Mouse (Mus musculus) gastrocnemius, adult 8-10 months (tissue): ENCODE data around the gene Tceanc. TPM values are rescaled to one million over a fixed set of nuclear protein-coding genes. Genes with fewer than 3 reads are reported as not detected.
"Not testable (repeated sequence)": the region's sequence is repeated elsewhere in the genome, so short reads cannot be mapped to it uniquely, and the experiment has no call there.

Source experiments
- DNase-seq, 2 experiments: peaks; one replicate each; pipeline ENCODE4 v3.0.0; 2022; ENCODE audit warnings: low spot score in 2 of 2
- total RNA-seq, 4 experiments: library from RNA; stranded (reverse); gene quantifications; 2 replicates each; pipeline ENCODE4 v1.2.4; 2022

Tceanc gene
- total RNA-seq, result 1 to 10 TPM; 1.7 to 3.8 (median 3.5) TPM

- peak in 1 of 2 experiments; percentile 8 for DNase-seq
Observed at GRCm38 (mm10) chrX:166518345-166518744, at the start of gene Tceanc. Gene Tceanc, minus strand, starts transcription at chrX:166518567.

- no peak for DNase-seq
Observed at GRCm38 (mm10) chrX:166565983-166566382, 47.6 kb upstream of the Tceanc start.

DNA sequence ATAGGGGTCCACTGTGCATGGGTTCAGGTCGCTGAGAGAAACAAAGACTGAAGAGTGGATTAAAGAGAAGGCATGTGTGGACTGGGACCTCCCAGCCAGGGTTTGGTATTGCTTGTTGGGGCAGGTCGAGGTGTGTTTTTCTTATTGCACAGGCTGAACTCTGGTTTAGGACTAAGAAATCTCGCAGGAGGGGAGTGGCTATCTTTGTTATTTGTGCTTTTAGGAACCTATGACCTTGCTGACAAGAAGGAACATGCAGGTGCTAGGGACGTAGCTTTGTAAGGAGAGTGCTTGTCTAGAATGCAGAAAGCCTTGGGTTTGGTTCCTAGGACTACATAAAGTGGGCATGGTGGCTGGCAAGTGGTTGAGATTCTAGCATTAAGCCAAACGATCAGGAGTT is 47.0 kb upstream of the Tceanc start:
- DNase-seq, result no peak

GRCm38 (mm10) chrX:166564900-166565299 is 46.5 kb upstream of the Tceanc start:
- DNase-seq, result no peak

- no peak for DNase-seq
Observed at GRCm38 (mm10) chrX:166559333-166559732, 41.0 kb upstream of the Tceanc start.

GRCm38 (mm10) chrX:166552355-166552754 is 34.0 kb upstream of the Tceanc start:
- no peak for DNase-seq

- DNase-seq, result no peak
Observed at GRCm38 (mm10) chrX:166546495-166546894, 28.1 kb upstream of the Tceanc start.

GRCm38 (mm10) chrX:166535138-166535537 is 16.8 kb upstream of the Tceanc start:
- DNase-seq, result no peak

GRCm38 (mm10) chrX:166533432-166533831 is 15.1 kb upstream of the Tceanc start:
- DNase-seq, result no peak

DNA sequence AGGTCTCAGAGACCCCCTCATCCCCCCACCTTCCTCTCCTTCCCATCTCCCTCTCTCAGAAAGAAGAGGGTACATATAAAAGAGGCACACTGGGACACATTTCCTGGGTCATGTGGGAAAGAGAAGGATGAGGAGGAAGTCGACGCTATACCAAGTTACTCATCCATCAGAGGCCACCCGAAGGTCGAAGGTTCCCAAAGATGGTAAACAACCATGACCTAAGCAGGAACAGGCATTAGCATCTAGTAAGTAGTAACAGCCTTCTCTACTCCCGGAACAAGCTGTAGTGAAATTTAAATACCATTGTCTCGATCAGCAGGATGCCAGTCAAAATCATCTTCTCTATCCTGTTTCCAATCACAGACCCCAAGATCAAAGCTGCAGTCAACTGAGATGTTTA is 13.3 kb upstream of the Tceanc start:
- DNase-seq, result no peak

GRCm38 (mm10) chrX:166528126-166528525 is 9.8 kb upstream of the Tceanc start:
- DNase-seq, result no peak

GRCm38 (mm10) chrX:166525637-166526315 is 7.4 kb upstream of the Tceanc start:
- DNase-seq, result no peak

DNA sequence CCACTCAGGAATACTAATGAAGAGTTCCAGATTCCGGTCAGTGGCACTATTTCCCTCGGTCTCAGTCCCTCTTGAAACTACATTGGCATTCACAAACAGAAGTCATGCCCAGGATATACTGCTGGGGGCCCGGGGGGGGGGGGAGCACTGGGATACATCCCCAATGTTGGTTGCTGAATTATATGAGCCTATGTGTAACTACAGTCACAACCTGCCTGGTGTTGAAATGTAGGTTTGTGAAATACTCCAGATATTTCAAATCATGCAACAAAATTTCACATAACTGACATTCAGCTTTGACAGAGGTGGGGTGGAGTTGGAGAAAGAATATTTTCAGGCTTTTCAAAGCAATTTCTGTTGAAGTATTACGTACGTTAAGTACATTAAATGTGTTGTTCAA is 2.4 kb upstream of the Tceanc start:
- DNase-seq, result no peak

DNA sequence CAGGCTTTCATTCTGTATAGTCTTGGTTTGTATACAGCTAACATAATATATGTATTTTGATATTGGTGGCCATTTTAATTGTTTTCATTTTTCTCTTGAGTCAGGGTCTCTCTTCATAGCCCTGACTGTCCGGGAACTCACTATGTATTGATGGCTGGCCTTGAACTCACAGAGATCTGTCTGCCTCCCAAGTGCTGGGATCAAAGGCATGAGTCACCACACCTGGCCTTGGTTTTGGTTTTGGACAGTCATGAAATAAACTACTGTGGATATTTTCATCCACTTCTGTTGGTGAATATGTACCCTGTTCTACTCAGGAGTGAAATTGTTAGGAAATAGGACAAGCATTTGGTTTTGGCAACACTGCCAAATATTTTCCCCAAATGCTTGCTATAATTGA is 1.7 kb downstream of the Tceanc start:
- DNase-seq, result no peak

- no peak for DNase-seq
Observed at GRCm38 (mm10) chrX:166515923-166516322, 2.4 kb downstream of the Tceanc start.

DNA sequence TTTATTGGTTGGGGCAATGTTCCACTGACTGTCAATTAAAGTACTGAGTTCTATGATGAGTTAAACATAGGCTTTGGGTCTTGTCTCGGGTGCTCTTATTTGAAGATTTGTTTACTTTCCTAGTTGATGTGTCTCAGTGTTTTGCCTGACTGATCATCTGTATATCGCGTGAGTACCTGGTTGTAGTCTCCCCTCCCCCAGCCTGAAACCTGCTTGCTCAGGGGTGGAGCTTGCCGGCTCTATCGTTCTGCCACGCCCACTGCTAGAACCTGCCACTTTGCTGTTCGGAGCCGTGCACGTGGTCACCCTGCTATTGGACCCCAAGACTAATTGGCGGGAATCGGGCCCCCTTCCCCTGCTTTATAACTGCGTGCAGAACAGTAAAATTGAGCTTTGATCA is 4.3 kb downstream of the Tceanc start:
- not testable (repeated sequence) for DNase-seq

- no peak for DNase-seq
Observed at GRCm38 (mm10) chrX:166512071-166512470, 6.3 kb downstream of the Tceanc start.

- no peak for DNase-seq
Observed at GRCm38 (mm10) chrX:166511107-166511506, 7.3 kb downstream of the Tceanc start.

GRCm38 (mm10) chrX:166509761-166510738 is 8.3 kb downstream of the Tceanc start:
- DNase-seq, result peak; percentile 89 to 93

GRCm38 (mm10) chrX:166504421-166504820 is 13.9 kb downstream of the Tceanc start:
- DNase-seq, result no peak

DNA sequence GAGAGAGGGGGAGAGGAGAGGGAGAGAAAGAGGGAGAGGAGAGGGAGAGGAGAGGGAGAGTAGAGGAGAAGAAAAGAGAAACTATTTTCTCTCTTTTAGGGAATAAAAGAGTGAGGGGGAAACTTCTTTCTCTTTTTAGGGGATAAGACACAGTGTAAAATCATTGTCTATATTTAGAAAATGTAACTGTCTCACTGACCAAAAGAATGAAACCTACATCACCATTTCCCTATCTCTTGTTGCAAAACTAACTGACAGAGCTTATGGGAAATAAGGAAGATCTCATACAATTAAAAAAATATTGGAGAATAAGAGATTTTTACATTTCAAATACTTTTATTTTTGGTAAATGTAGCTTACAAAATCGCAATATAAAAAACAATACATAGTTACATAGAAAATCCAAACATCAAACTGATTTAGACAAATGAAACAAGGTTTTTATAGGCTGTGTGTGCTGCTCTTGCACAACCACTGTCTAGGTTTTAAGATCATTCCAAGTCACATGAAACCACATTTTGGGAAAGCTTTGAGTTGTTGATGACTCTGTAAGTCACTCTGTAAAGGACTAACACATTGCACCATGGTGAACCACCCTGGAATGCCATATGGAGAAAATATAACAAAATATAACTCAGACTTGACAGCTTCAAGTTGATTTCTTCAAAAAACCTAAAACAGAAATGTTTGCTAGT is 18.7 kb downstream of the Tceanc start:
- no peak for DNase-seq

- DNase-seq, result no peak
Observed at GRCm38 (mm10) chrX:166497771-166498170, 20.6 kb downstream of the Tceanc start.
